Mouse (Mus musculus) forebrain, embryonic 11.5 days (tissue): Measurements from ENCODE around the gene Tmem144. TPM values are rescaled to one million over a fixed set of nuclear protein-coding genes. Genes with fewer than 3 reads are reported as not detected.
"Not testable (repeated sequence)": the region's sequence is repeated elsewhere in the genome, so short reads cannot be mapped to it uniquely, and the experiment has no call there.

Source experiments
- ATAC-seq: fragments of 200-750 bp; cut with Nextera tagmentation; replicated peaks from 2 replicates; pipeline ENCODE4 v1.8.0; 2017; ENCODE audit warnings: moderate TSS enrichment; ENCODE audit not compliant: low FRiP score
- DNase-seq: peaks from one replicate; pipeline ENCODE4 v3.0.0-alpha.2; 2017; ENCODE audit warnings: low spot score
- H3K27ac ChIP-seq: fragments of 300-500 bp; sonication (generic); 2 replicates; pipeline ENCODE4 v1.5.1; 2014; ENCODE audit warnings: low read depth, low read length
- H3K27me3 ChIP-seq: fragments of 300-500 bp; sonication (generic); 2 replicates; pipeline ENCODE4 v1.6.1; 2014; ENCODE audit warnings: mild to moderate bottlenecking, low read length, mixed read lengths; ENCODE audit not compliant: control insufficient read depth, insufficient read depth
- H3K36me3 ChIP-seq: fragments of 300-500 bp; sonication (generic); 2 replicates; pipeline ENCODE4 v1.6.1; 2014; ENCODE audit warnings: mild to moderate bottlenecking, low read length, moderate library complexity, mixed read lengths; ENCODE audit not compliant: control insufficient read depth, insufficient read depth
- H3K4me1 ChIP-seq: fragments of 300-500 bp; sonication (generic); replicated peaks from 2 replicates; pipeline ENCODE4 v1.6.1; 2014; ENCODE audit warnings: low read length, mixed read lengths; ENCODE audit not compliant: control insufficient read depth, insufficient read depth
- H3K4me2 ChIP-seq: fragments of 300-500 bp; sonication (generic); 2 replicates; pipeline ENCODE4 v1.6.1; 2014; ENCODE audit warnings: low read depth, mild to moderate bottlenecking, low read length, moderate library complexity, mixed read lengths; ENCODE audit not compliant: severe bottlenecking
- H3K4me3 ChIP-seq: fragments of 300-500 bp; sonication (generic); 2 replicates; pipeline ENCODE4 v1.5.1; 2014; ENCODE audit warnings: low read depth, low read length
- H3K9ac ChIP-seq: fragments of 300-500 bp; sonication (generic); 2 replicates; pipeline ENCODE4 v1.6.1; 2014; ENCODE audit warnings: low read length
- H3K9me3 ChIP-seq: fragments of 300-500 bp; sonication (generic); 2 replicates; pipeline ENCODE4 v1.6.1; 2016; ENCODE audit warnings: low read length, mixed read lengths; ENCODE audit not compliant: control insufficient read depth
- WGBS: fragments of 180-500 bp; shearing (Covaris S2); extraction: QIAGEN DNeasy Blood & Tissue Kit; methylation state at CpG from one replicate; pipeline ENCODE4 v1.1.7; 2014; 5-methylcytosine and 5-hydroxymethylcytosine counted together
- polyA plus RNA-seq: library from polyadenylated mRNA; unstranded; fragments of >200 nt; fragmentation: Nextera tagmentation; extraction: Ambion mirVana; gene quantifications from 2 replicates; pipeline ENCODE4 v1.2.1, GENCODE M21; 2014

Tmem144 gene
- polyA plus RNA-seq, 1 experiment from 2014 or later: 3.5 TPM

GRCm38 (mm10) chr3:79811632-79812031 is 40.9 kb downstream of the Tmem144 start:
- DNase-seq (no peak), ATAC-seq (no peak)
- no peaks in the 10 kb centered on the region for H3K9me3 ChIP-seq
- H3K27ac ChIP-seq: no peak overlapping the region
- 47% methylated on average over 3 of the region's 3 CpGs for WGBS
- no peaks in the 10 kb centered on the region for H3K4me1 ChIP-seq
- H3K4me2 ChIP-seq: no peak overlapping the region
- no peaks in the 10 kb centered on the region for H3K27me3 ChIP-seq
- no peak overlapping the region for H3K4me3 ChIP-seq
- no peaks in the 10 kb centered on the region for H3K36me3 ChIP-seq
- H3K9ac ChIP-seq: no peak overlapping the region

GRCm38 (mm10) chr3:79810563-79810962 is 42.0 kb downstream of the Tmem144 start:
- Histone ChIP-seq H3K36me3 (no peaks in the 10 kb centered on the region), H3K4me1 (no peaks in the 10 kb centered on the region), H3K9me3 (no peaks in the 10 kb centered on the region), H3K27ac (no peak overlapping the region), H3K9ac (no peak overlapping the region), H3K27me3 (no peaks in the 10 kb centered on the region), H3K4me2 (no peak overlapping the region), H3K4me3 (no peak overlapping the region)
- ATAC-seq (no peak), DNase-seq (no peak)
- WGBS: 72% methylated on average over 6 of the region's 6 CpGs

- Histone ChIP-seq H3K27ac (no peak overlapping the region), H3K36me3 (no peaks in the 10 kb centered on the region), H3K9me3 (no peaks in the 10 kb centered on the region), H3K4me2 (no peak overlapping the region), H3K4me1 (no peaks in the 10 kb centered on the region), H3K4me3 (no peak overlapping the region), H3K9ac (no peak overlapping the region), H3K27me3 (no peaks in the 10 kb centered on the region)
- DNase-seq (peak; percentile 81), ATAC-seq (peak; percentile 80)
- 19% methylated on average over 4 of the region's 4 CpGs for WGBS
Observed at GRCm38 (mm10) chr3:79809180-79809567, 43.4 kb downstream of the Tmem144 start.

GRCm38 (mm10) chr3:79808530-79809179 is 43.9 kb downstream of the Tmem144 start:
- no peaks in the 10 kb centered on the region for H3K4me1 ChIP-seq
- no peaks in the 10 kb centered on the region for H3K9me3 ChIP-seq
- 82% methylated on average over 9 of the region's 9 CpGs for WGBS
- ATAC-seq (peak; percentile 70), DNase-seq (no peak)
- H3K4me3 ChIP-seq: no peak overlapping the region
- H3K36me3 ChIP-seq: no peaks in the 10 kb centered on the region
- no peak overlapping the region for H3K27ac ChIP-seq
- H3K9ac ChIP-seq: no peak overlapping the region
- H3K27me3 ChIP-seq: no peaks in the 10 kb centered on the region
- H3K4me2 ChIP-seq: no peak overlapping the region

- 88% methylated on average over 7 of the region's 7 CpGs for WGBS
- ATAC-seq: not testable (repeated sequence)
Observed at GRCm38 (mm10) chr3:79800761-79801160, 51.8 kb downstream of the Tmem144 start.

GRCm38 (mm10) chr3:79792307-79792706 is 60.3 kb downstream of the Tmem144 start:
- Histone ChIP-seq H3K27me3 (no peaks in the 10 kb centered on the region), H3K4me1 (no peaks in the 10 kb centered on the region), H3K9ac (no peak overlapping the region), H3K4me3 (no peak overlapping the region), H3K4me2 (no peak overlapping the region), H3K27ac (no peak overlapping the region), H3K36me3 (no peaks in the 10 kb centered on the region), H3K9me3 (no peaks in the 10 kb centered on the region)
- DNase-seq: no peak
- WGBS: 88% methylated on average over 6 of the region's 6 CpGs
- ATAC-seq: no peak

More at GRCm38 (mm10) chr3:79800761-79801160, 51.8 kb downstream of the Tmem144 start:
- not testable (repeated sequence) for H3K27me3 ChIP-seq, H3K9ac ChIP-seq, DNase-seq, H3K36me3 ChIP-seq, H3K27ac ChIP-seq, H3K4me2 ChIP-seq, H3K4me3 ChIP-seq, H3K4me1 ChIP-seq, H3K9me3 ChIP-seq

GRCm38 (mm10) chr3:79790324-79790723 is 62.2 kb downstream of the Tmem144 start:
- no peak for ATAC-seq
- H3K9ac ChIP-seq: no peak overlapping the region
- DNase-seq: no peak
- no peaks in the 10 kb centered on the region for H3K36me3 ChIP-seq
- no peaks in the 10 kb centered on the region for H3K27me3 ChIP-seq
- no peaks in the 10 kb centered on the region for H3K4me1 ChIP-seq
- no peaks in the 10 kb centered on the region for H3K9me3 ChIP-seq
- WGBS: 69% methylated on average over 3 of the region's 3 CpGs
- no peak overlapping the region for H3K4me2 ChIP-seq
- H3K4me3 ChIP-seq: no peak overlapping the region
- H3K27ac ChIP-seq: no peak overlapping the region

GRCm38 (mm10) chr3:79789554-79789953 is 63.0 kb downstream of the Tmem144 start:
- Histone ChIP-seq H3K27me3 (no peaks in the 10 kb centered on the region), H3K9me3 (no peaks in the 10 kb centered on the region), H3K4me2 (no peak overlapping the region), H3K4me1 (no peaks in the 10 kb centered on the region), H3K9ac (no peak overlapping the region), H3K27ac (no peak overlapping the region), H3K36me3 (no peaks in the 10 kb centered on the region), H3K4me3 (no peak overlapping the region)
- ATAC-seq (no peak), DNase-seq (no peak)
- 78% methylated on average over 4 of the region's 4 CpGs for WGBS

- Histone ChIP-seq H3K36me3 (no peaks in the 10 kb centered on the region), H3K4me1 (no peaks in the 10 kb centered on the region), H3K9ac (no peak overlapping the region), H3K4me2 (no peak overlapping the region), H3K4me3 (no peak overlapping the region), H3K27me3 (no peaks in the 10 kb centered on the region), H3K27ac (no peak overlapping the region), H3K9me3 (no peaks in the 10 kb centered on the region)
- WGBS: 81% methylated on average over 6 of the region's 6 CpGs
- DNase-seq (no peak), ATAC-seq (no peak)
Observed at GRCm38 (mm10) chr3:79788959-79789358, 63.6 kb downstream of the Tmem144 start.
